Mouse (Mus musculus) limb, embryonic 10.5 days (tissue): ENCODE data around the gene Ptges3l. TPM values are rescaled to one million over a fixed set of nuclear protein-coding genes. Genes with fewer than 3 reads are reported as not detected.
A peak's percentile ranks its signal among the peaks of the same experiment; 100 is the strongest.
"Not testable (repeated sequence)": the region's sequence is repeated elsewhere in the genome, so short reads cannot be mapped to it uniquely, and the experiment has no call there.

Experiments
- DNase-seq: peaks from one replicate; pipeline ENCODE4 v3.0.0-alpha.2; 2017; ENCODE audit warnings: low spot score
- H3K27ac ChIP-seq: fragments of 300-500 bp; sonication (generic); 2 replicates; pipeline ENCODE4 v1.5.1; 2016; ENCODE audit warnings: mild to moderate bottlenecking
- H3K27me3 ChIP-seq: fragments of 300-500 bp; sonication (generic); 2 replicates; pipeline ENCODE4 v1.6.1; 2016; ENCODE audit warnings: low read depth, mild to moderate bottlenecking; ENCODE audit not compliant: poor library complexity, severe bottlenecking
- H3K36me3 ChIP-seq: fragments of 300-500 bp; sonication (generic); 2 replicates; pipeline ENCODE4 v1.6.1; 2016; ENCODE audit warnings: mild to moderate bottlenecking, moderate library complexity
- H3K4me1 ChIP-seq: fragments of 300-500 bp; sonication (generic); 2 replicates; pipeline ENCODE4 v1.6.1; 2016
- H3K4me3 ChIP-seq: fragments of 300-500 bp; sonication (generic); 2 replicates; pipeline ENCODE4 v1.5.1; 2016; ENCODE audit warnings: mild to moderate bottlenecking, moderate library complexity
- H3K9me3 ChIP-seq: fragments of 300-500 bp; sonication (generic); replicated peaks from 2 replicates; pipeline ENCODE4 v1.6.1; 2016; ENCODE audit warnings: mild to moderate bottlenecking
- WGBS: fragments of 180-500 bp; shearing (Covaris S2); methylation state at CpG from one replicate; pipeline ENCODE4 v1.1.7; 2016; 5-methylcytosine and 5-hydroxymethylcytosine counted together
- polyA plus RNA-seq: library from polyadenylated mRNA; unstranded; fragments of >200 nt; fragmentation: Nextera tagmentation; extraction: Ambion mirVana; gene quantifications from 2 replicates; pipeline ENCODE4 v1.2.1, GENCODE M21; 2016

Gene Ptges3l
- polyA plus RNA-seq: 4.0 and 4.7 TPM in 2 replicates

GRCm38 (mm10) chr11:101424925-101425813, at the start of gene Ptges3l, which contains the start of gene Rundc1:
Ptges3l (minus strand) TSS chr11:101425333.
Rundc1 (plus strand) TSS chr11:101425085.
- no peaks in the 10 kb centered on the region for H3K9me3 ChIP-seq
- WGBS: under 1% methylated on average over 81 of the region's 81 CpGs
- peak; percentile 100 for DNase-seq
- H3K4me3 ChIP-seq: peak within 1 kb of the TSS; percentile 89
- H3K27ac ChIP-seq: peak within 1 kb of the TSS; percentile 82
- H3K4me1 ChIP-seq: peaks cover 28% of the 10 kb centered on the region
- H3K27me3 ChIP-seq: no peaks in the 10 kb centered on the region
- peaks cover 13% of the 10 kb centered on the region for H3K36me3 ChIP-seq

- no peaks in the 10 kb centered on the region for H3K9me3 ChIP-seq
These were observed 49.2 kb upstream of the Ptges3l start for GRCm38 (mm10) chr11:101474298-101474697.

GRCm38 (mm10) chr11:101473686-101474085, 48.6 kb upstream of the Ptges3l start:
- H3K4me1 ChIP-seq: peaks cover 14% of the 10 kb centered on the region
- WGBS: 87% methylated on average over 1 of the region's 1 CpGs
- H3K9me3 ChIP-seq, H3K4me3 ChIP-seq, H3K36me3 ChIP-seq, H3K27ac ChIP-seq, DNase-seq: not testable (repeated sequence)
- peaks cover 30% of the 10 kb centered on the region for H3K27me3 ChIP-seq

More at GRCm38 (mm10) chr11:101474298-101474697, 49.2 kb upstream of the Ptges3l start:
- H3K4me1 ChIP-seq: peaks cover 15% of the 10 kb centered on the region
- 83% methylated on average over 5 of the region's 5 CpGs for WGBS
- H3K27ac ChIP-seq: no peak overlapping the region
- DNase-seq: no peak
- H3K27me3 ChIP-seq: peaks cover 31% of the 10 kb centered on the region
- no peaks in the 10 kb centered on the region for H3K36me3 ChIP-seq
- no peak overlapping the region for H3K4me3 ChIP-seq

GRCm38 (mm10) chr11:101472336-101472735, 47.2 kb upstream of the Ptges3l start:
- no peak for DNase-seq
- no peaks in the 10 kb centered on the region for H3K36me3 ChIP-seq
- 55% methylated on average over 7 of the region's 7 CpGs for WGBS
- H3K4me3 ChIP-seq: no peak overlapping the region
- H3K4me1 ChIP-seq: peaks cover 24% of the 10 kb centered on the region
- peaks cover 36% of the 10 kb centered on the region for H3K27me3 ChIP-seq
- no peak overlapping the region for H3K27ac ChIP-seq
- H3K9me3 ChIP-seq: no peaks in the 10 kb centered on the region

- Histone ChIP-seq H3K9me3 (no peaks in the 10 kb centered on the region), H3K27ac (no peak overlapping the region), H3K4me1 (peaks cover 27% of the 10 kb centered on the region), H3K4me3 (no peak overlapping the region), H3K27me3 (peaks cover 41% of the 10 kb centered on the region), H3K36me3 (no peaks in the 10 kb centered on the region)
- WGBS: 72% methylated on average over 3 of the region's 3 CpGs
- no peak for DNase-seq
These were observed 46.8 kb upstream of the Ptges3l start for GRCm38 (mm10) chr11:101471926-101472325.

GRCm38 (mm10) chr11:101470206-101470605, 45.1 kb upstream of the Ptges3l start:
- Histone ChIP-seq H3K27me3 (peaks cover 46% of the 10 kb centered on the region), H3K9me3 (no peaks in the 10 kb centered on the region), H3K4me3 (no peak overlapping the region), H3K4me1 (peaks cover 41% of the 10 kb centered on the region), H3K27ac (no peak overlapping the region), H3K36me3 (no peaks in the 10 kb centered on the region)
- DNase-seq: no peak
- 73% methylated on average over 7 of the region's 7 CpGs for WGBS

GRCm38 (mm10) chr11:101469155-101469554, 44.0 kb upstream of the Ptges3l start:
- 70% methylated on average over 4 of the region's 4 CpGs for WGBS
- DNase-seq: no peak
- peaks cover 46% of the 10 kb centered on the region for H3K27me3 ChIP-seq
- H3K36me3 ChIP-seq: no peaks in the 10 kb centered on the region
- peaks cover 52% of the 10 kb centered on the region for H3K4me1 ChIP-seq
- H3K4me3 ChIP-seq: peak overlapping the region; percentile 94; the same call in 1 of the 2 replicates
- H3K27ac ChIP-seq: no peak overlapping the region
- H3K9me3 ChIP-seq: no peaks in the 10 kb centered on the region

- Histone ChIP-seq H3K27ac (peak overlapping the region; percentile 84), H3K4me1 (peaks cover 56% of the 10 kb centered on the region), H3K4me3 (peak overlapping the region; percentile 94), H3K9me3 (no peaks in the 10 kb centered on the region), H3K27me3 (peaks cover 46% of the 10 kb centered on the region), H3K36me3 (no peaks in the 10 kb centered on the region)
- no peak for DNase-seq
- 7% methylated on average over 13 of the region's 13 CpGs for WGBS
These were observed 43.6 kb upstream of the Ptges3l start for GRCm38 (mm10) chr11:101468731-101469130.

GRCm38 (mm10) chr11:101468263-101468688, 43.1 kb upstream of the Ptges3l start:
- Histone ChIP-seq H3K27ac (peak overlapping the region; percentile 84), H3K36me3 (no peaks in the 10 kb centered on the region), H3K4me3 (peak overlapping the region; percentile 94), H3K4me1 (peaks cover 60% of the 10 kb centered on the region), H3K9me3 (no peaks in the 10 kb centered on the region), H3K27me3 (peaks cover 46% of the 10 kb centered on the region)
- DNase-seq: peak; percentile 69
- WGBS: under 1% methylated on average over 29 of the region's 31 CpGs

- under 1% methylated on average over 54 of the region's 54 CpGs for WGBS
- DNase-seq: peak; percentile 87
- peaks cover 66% of the 10 kb centered on the region for H3K4me1 ChIP-seq
These were observed 42.5 kb upstream of the Ptges3l start for GRCm38 (mm10) chr11:101467477-101468262.

GRCm38 (mm10) chr11:101466552-101466950, 41.4 kb upstream of the Ptges3l start:
- WGBS: 64% methylated on average over 5 of the region's 5 CpGs
- H3K4me1 ChIP-seq: peaks cover 72% of the 10 kb centered on the region
- not testable (repeated sequence) for H3K36me3 ChIP-seq, H3K9me3 ChIP-seq, H3K27ac ChIP-seq, DNase-seq
- H3K27me3 ChIP-seq: peaks cover 42% of the 10 kb centered on the region
- H3K4me3 ChIP-seq: peak overlapping the region; percentile 67

More at GRCm38 (mm10) chr11:101467477-101468262, 42.5 kb upstream of the Ptges3l start:
- Histone ChIP-seq H3K9me3 (no peaks in the 10 kb centered on the region), H3K36me3 (no peaks in the 10 kb centered on the region), H3K4me3 (peak overlapping the region; percentile 94), H3K27me3 (peaks cover 46% of the 10 kb centered on the region), H3K27ac (peak overlapping the region; percentile 84)

- Histone ChIP-seq H3K36me3 (0 out of 2 replicates have a peak, but pooled peaks cover 3% of the 10 kb centered on the region), H3K9me3 (no peaks in the 10 kb centered on the region), H3K27ac (peak within 1 kb of the TSS; percentile 82), H3K4me1 (peaks cover 72% of the 10 kb centered on the region), H3K27me3 (peaks cover 37% of the 10 kb centered on the region), H3K4me3 (peak within 1 kb of the TSS; percentile 94)
- WGBS: 2% methylated on average over 60 of the region's 60 CpGs
- DNase-seq: no peak
These were observed 40.9 kb upstream of the Ptges3l start, which contains the start of gene Vat1 for GRCm38 (mm10) chr11:101465869-101466551. Vat1 (minus strand) TSS chr11:101466230.
